Mouse (Mus musculus): Measurements from ENCODE around the gene Chrna9. TPM values are rescaled to one million over a fixed set of nuclear protein-coding genes. Genes with fewer than 3 reads are reported as not detected.

The Chrna9 gene
- polyA plus RNA-seq (2014; fragmentation: Illumina TruSeq; extraction: RNeasy Lipid Tissue Mini Kit (QIAGEN cat#74804); ENCODE audit: insufficient read depth, low read depth, low replicate concordance), result not detected

DNA sequence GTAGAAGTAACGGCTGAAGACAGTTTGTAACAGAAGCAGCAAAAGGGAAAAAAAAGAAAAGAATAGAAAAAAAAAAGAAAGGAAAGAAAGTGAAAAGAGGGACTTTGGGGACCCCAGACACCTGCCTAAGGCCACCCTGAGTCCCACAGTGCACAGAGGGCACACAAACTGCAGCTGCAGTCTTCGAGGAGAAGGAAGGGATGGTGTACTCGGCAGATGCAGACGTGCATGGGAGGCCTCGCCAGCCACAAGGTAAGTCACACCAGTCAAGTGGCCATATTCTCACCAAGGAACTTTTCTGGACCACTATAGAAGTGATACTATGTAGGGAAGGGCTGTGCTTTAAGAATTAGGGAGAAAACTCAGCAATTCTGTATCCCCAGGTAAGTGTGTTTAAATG, at the start of gene Chrna9:
Chrna9 (plus strand) TSS at position 139 of the 400 bp plus-strand sequence.

DNA sequence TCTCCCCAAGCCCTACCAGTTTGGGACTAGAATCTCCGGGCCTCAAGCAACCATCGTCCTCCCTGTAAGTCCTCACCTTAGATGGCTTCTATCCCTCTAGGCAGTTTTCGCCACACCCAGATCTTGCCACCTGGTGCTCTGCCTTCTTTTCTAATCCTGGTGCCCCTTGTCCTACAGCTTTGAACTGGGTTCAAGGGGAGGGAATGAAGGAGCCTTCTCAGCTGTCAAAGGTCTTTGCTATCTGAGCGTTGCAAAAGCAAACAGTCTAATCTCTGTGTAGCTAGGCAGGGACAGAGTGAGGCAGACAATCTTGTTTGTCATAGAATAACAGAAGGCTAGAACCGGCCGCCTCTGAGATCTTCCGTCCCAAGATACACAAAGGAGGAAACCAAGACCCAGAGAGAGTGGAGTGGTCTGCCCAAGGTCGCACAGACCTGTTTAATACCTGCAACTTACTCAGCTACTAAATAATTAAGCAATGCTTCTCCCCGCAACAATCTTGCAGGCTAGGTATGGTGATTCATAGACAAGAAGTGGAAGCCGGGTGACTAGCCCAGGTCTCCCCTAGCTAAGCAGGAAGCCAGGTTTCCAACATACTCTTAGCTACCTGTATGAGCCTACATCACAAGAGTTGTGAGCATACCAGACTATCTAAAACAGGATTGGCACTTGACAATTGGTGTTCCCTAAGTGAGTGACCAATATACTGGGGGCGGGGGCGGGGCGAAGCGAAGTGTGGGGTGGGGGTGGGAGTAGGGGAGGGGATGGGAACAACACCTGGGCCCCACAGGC, 69.6 kb downstream of the Chrna9 start, which contains the start of gene 9130230L23Rik:
9130230L23Rik (minus strand) TSS at position 152 of the 792 bp plus-strand sequence.

Other genes starting within 250 kb of the Chrna9 start
- 28.9 TPM for gene Pds5a, start 236.6 kb upstream of the Chrna9 start, polyA plus RNA-seq (2014; fragmentation: Illumina TruSeq; extraction: RNeasy Lipid Tissue Mini Kit (QIAGEN cat#74804); ENCODE audit: insufficient read depth, low read depth, low replicate concordance)
- 2.0 TPM for gene N4bp2, start 171.4 kb upstream of the Chrna9 start, polyA plus RNA-seq (2014; fragmentation: Illumina TruSeq; extraction: RNeasy Lipid Tissue Mini Kit (QIAGEN cat#74804); ENCODE audit: insufficient read depth, low read depth, low replicate concordance)
- gene Rhoh, start 73.7 kb upstream of the Chrna9 start, polyA plus RNA-seq (2014; fragmentation: Illumina TruSeq; extraction: RNeasy Lipid Tissue Mini Kit (QIAGEN cat#74804); ENCODE audit: insufficient read depth, low read depth, low replicate concordance), result 4.1 TPM
- 3.7 TPM for gene 9130230L23Rik, start 69.4 kb downstream of the Chrna9 start, polyA plus RNA-seq (2014; fragmentation: Illumina TruSeq; extraction: RNeasy Lipid Tissue Mini Kit (QIAGEN cat#74804); ENCODE audit: insufficient read depth, low read depth, low replicate concordance)
- gene Rbm47, start 238.2 kb downstream of the Chrna9 start, polyA plus RNA-seq (2014; fragmentation: Illumina TruSeq; extraction: RNeasy Lipid Tissue Mini Kit (QIAGEN cat#74804); ENCODE audit: insufficient read depth, low read depth, low replicate concordance), result 5.0 TPM

All from lung, adult 10 weeks (tissue).